Mouse (Mus musculus) thymus, adult 2 months (tissue): ENCODE measurements around the gene Olfr392.

ENCODE experiments used
- CTCF ChIP-seq: fragments of 200-500 bp; IDR thresholded peaks from 2 replicates; pipeline ENCODE4 v1.5.1; 2012; ENCODE audit warnings: mild to moderate bottlenecking, control low read depth, low read length, moderate library complexity, borderline replicate concordance; ENCODE audit not compliant: control insufficient read depth, poor library complexity, insufficient read depth; ENCODE audit errors: extremely low read depth
- POLR2A ChIP-seq: fragments of 200-500 bp; IDR thresholded peaks from 2 replicates; pipeline ENCODE4 v1.6.1; 2012; ENCODE audit warnings: mild to moderate bottlenecking, low read length, control low read depth, moderate library complexity; ENCODE audit not compliant: control insufficient read depth, poor library complexity, insufficient read depth; ENCODE audit errors: extremely low read depth

- TF ChIP-seq POLR2A (no peak), CTCF (no peak)
Measured at GRCm38 (mm10) chr11:73782664-73783063, 34.2 kb downstream of the Olfr392 start, which contains the start of gene Olfr390.
